Mouse (Mus musculus) embryonic facial prominence, embryonic 10.5 days (tissue): ENCODE results near the gene Shc3. TPM values are rescaled to one million over a fixed set of nuclear protein-coding genes. Genes with fewer than 3 reads are reported as not detected.

Source experiments
- DNase-seq: peaks from one replicate; pipeline ENCODE4 v3.0.0-alpha.2; 2017; ENCODE audit warnings: low spot score
- H3K27ac ChIP-seq: fragments of 300-500 bp; sonication (generic); replicated peaks from 2 replicates; pipeline ENCODE4 v1.5.1; 2016; ENCODE audit warnings: mild to moderate bottlenecking
- H3K27me3 ChIP-seq: fragments of 300-500 bp; sonication (generic); replicated peaks from 2 replicates; pipeline ENCODE4 v1.6.1; 2016; ENCODE audit warnings: low read depth, mild to moderate bottlenecking; ENCODE audit not compliant: poor library complexity, severe bottlenecking
- H3K36me3 ChIP-seq: fragments of 300-500 bp; sonication (generic); replicated peaks from 2 replicates; pipeline ENCODE4 v1.6.1; 2016; ENCODE audit warnings: mild to moderate bottlenecking, moderate library complexity
- H3K4me1 ChIP-seq: fragments of 300-500 bp; sonication (generic); 2 replicates; pipeline ENCODE4 v1.6.1; 2016
- H3K4me3 ChIP-seq: fragments of 300-500 bp; sonication (generic); 2 replicates; pipeline ENCODE4 v1.5.1; 2016; ENCODE audit warnings: mild to moderate bottlenecking, moderate library complexity
- H3K9me3 ChIP-seq: fragments of 300-500 bp; sonication (generic); 2 replicates; pipeline ENCODE4 v1.6.1; 2016; ENCODE audit warnings: mild to moderate bottlenecking
- WGBS: fragments of 180-500 bp; shearing (Covaris S2); methylation state at CpG from one replicate; pipeline ENCODE4 v1.1.7; 2016; 5-methylcytosine and 5-hydroxymethylcytosine counted together
- polyA plus RNA-seq: library from polyadenylated mRNA; unstranded; fragments of >200 nt; fragmentation: Nextera tagmentation; extraction: Ambion mirVana; gene quantifications from 2 replicates; pipeline ENCODE4 v1.2.1, GENCODE M21; 2016

Shc3 gene
- polyA plus RNA-seq, 1 experiment from 2014 or later: 0.92 TPM

- DNase-seq: no peak
- WGBS: 87% methylated on average over 9 of the region's 9 CpGs
- no peaks in the 10 kb centered on the region for H3K27me3 ChIP-seq
- no peak overlapping the region for H3K4me3 ChIP-seq
- no peak overlapping the region for H3K27ac ChIP-seq
- peaks cover 68% of the 10 kb centered on the region for H3K36me3 ChIP-seq
- H3K4me1 ChIP-seq: peaks cover 32% of the 10 kb centered on the region
- H3K9me3 ChIP-seq: no peaks in the 10 kb centered on the region
Observed at GRCm38 (mm10) chr13:51420861-51421260, 148.4 kb downstream of the Shc3 start.

GRCm38 (mm10) chr13:51419501-51419900 is 149.7 kb downstream of the Shc3 start:
- 92% methylated on average over 15 of the region's 15 CpGs for WGBS
- Histone ChIP-seq H3K27ac (no peak overlapping the region), H3K4me1 (peaks cover 30% of the 10 kb centered on the region), H3K27me3 (no peaks in the 10 kb centered on the region), H3K36me3 (peaks cover 82% of the 10 kb centered on the region), H3K4me3 (no peak overlapping the region), H3K9me3 (peaks cover 12% of the 10 kb centered on the region)
- no peak for DNase-seq

DNA sequence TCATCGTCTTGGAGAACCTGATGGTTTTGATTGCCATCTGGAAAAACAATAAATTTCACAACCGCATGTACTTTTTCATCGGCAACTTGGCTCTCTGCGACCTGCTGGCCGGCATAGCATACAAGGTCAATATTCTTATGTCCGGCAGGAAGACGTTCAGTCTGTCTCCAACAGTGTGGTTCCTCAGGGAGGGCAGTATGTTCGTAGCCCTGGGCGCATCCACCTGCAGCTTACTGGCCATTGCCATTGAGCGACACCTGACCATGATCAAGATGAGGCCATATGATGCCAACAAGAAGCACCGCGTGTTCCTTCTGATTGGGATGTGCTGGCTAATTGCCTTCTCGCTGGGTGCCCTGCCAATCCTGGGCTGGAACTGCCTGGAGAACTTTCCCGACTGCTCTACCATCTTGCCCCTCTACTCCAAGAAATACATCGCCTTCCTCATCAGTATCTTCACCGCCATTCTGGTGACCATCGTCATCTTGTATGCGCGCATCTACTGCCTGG is 150.2 kb downstream of the Shc3 start:
- H3K27me3 ChIP-seq: no peaks in the 10 kb centered on the region
- peaks cover 27% of the 10 kb centered on the region for H3K4me1 ChIP-seq
- no peak overlapping the region for H3K27ac ChIP-seq
- H3K9me3 ChIP-seq: peaks cover 14% of the 10 kb centered on the region
- DNase-seq: no peak
- peaks cover 87% of the 10 kb centered on the region for H3K36me3 ChIP-seq
- WGBS: 81% methylated on average over 19 of the region's 19 CpGs
- H3K4me3 ChIP-seq: peak overlapping the region; percentile 37; the same call in 1 of the 2 replicates

DNA sequence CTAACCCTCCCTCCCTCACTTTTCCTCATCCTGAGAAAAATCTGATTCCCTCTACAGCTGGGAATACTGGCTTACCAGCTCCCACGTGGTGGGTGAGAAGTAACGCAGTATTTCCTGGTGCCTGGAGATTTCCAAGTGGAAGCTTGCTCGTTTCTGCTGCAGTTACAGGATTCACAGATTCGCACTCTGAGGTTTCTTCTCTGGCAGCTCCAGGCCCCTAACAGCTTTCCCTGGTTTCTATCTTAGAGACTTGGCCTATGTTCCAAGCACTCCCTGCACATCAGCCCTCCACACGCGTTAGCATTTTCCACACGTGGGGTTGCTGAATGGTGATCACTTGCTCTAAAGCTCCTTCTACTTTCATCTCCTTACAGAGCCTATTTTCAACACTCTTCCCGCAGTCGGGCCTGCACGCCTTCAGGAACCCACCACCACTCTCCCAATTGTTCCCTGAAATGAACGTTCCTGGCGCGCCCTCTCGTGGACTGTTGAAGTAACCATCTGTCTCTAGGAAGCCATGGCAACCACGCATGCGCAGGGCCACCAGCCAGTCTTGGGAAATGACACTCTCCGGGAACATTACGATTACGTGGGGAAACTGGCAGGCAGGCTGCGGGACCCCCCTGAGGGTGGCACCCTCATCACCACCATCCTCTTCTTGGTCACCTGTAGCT is 150.8 kb downstream of the Shc3 start:
- Histone ChIP-seq H3K27ac (peak overlapping the region; percentile 85), H3K36me3 (peaks cover 89% of the 10 kb centered on the region), H3K4me1 (peaks cover 33% of the 10 kb centered on the region), H3K9me3 (peaks cover 14% of the 10 kb centered on the region), H3K27me3 (no peaks in the 10 kb centered on the region), H3K4me3 (peak overlapping the region; percentile 37)
- 5% methylated on average over 20 of the region's 20 CpGs for WGBS
- peak; percentile 94 for DNase-seq

DNA sequence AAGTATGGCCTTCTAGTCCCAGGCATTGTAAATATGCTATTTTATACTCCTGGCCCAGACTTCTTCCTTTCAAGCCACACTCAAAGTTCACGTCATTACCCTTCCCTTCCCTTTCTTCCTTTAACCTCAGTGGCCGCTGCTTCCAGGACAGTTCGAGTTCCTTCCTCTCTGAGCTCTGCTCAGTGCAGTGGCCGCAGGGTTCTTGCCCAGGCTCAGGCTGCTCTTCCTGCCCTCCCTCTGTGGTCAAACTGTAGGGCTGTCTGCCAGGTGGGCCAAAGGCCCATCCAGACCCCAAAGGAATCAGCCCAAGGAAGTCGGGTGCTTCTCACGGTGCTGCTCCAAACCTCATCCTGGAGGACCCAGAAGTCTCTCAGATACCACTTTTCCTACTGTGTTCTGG is 151.4 kb downstream of the Shc3 start:
- DNase-seq: no peak
- no peaks in the 10 kb centered on the region for H3K27me3 ChIP-seq
- H3K4me3 ChIP-seq: peak overlapping the region; percentile 37
- H3K4me1 ChIP-seq: peaks cover 39% of the 10 kb centered on the region
- H3K27ac ChIP-seq: peak overlapping the region; percentile 85
- H3K9me3 ChIP-seq: peaks cover 14% of the 10 kb centered on the region
- H3K36me3 ChIP-seq: peaks cover 89% of the 10 kb centered on the region
- 64% methylated on average over 6 of the region's 6 CpGs for WGBS

DNA sequence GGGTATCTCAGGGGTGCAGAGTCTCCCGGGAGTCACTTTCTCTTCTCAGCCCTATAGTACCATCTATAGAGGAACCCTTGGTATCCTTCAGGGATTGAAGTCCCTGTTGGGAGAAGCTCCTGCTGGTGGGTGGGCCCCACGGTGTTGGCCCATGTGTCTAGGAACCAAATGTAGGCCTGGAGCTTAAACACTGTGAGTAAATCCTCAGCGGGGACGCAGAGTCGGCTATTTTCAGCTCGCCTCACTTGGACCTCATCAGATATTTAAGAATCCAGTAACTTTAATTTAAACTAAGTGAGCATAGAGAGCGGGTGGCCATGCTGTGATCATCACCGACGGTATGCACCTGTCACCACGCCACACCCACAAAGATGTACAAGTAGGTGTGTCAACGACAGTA is 152.5 kb downstream of the Shc3 start:
- 91% methylated on average over 11 of the region's 11 CpGs for WGBS
- Histone ChIP-seq H3K9me3 (peaks cover 14% of the 10 kb centered on the region), H3K27ac (peak overlapping the region; percentile 15; the same call in 1 of the 2 replicates), H3K27me3 (no peaks in the 10 kb centered on the region), H3K4me3 (no peak overlapping the region), H3K4me1 (peaks cover 49% of the 10 kb centered on the region), H3K36me3 (peaks cover 78% of the 10 kb centered on the region)
- no peak for DNase-seq

DNA sequence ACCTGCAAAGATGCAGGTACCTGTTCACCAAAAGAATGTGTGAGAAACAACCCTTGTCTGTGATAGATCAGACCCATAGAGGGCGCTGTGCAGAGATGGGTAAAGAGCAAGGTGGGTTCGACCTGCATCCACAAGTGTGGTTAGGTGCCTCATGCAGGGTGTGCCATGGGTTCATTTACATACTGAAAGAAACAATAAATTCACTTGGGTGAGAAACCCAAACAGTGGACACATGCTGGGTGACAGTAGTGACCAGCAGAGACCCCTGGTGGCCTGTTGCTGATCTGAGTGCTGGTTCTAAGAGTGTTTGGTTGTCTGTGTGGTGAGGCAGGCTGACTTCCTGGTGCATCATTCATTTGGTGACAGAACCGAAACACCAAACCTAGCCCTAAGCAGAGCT is 155.8 kb downstream of the Shc3 start:
- Histone ChIP-seq H3K27ac (peak overlapping the region; percentile 89; the same call in 1 of the 2 replicates), H3K4me1 (peaks cover 74% of the 10 kb centered on the region), H3K9me3 (peaks cover 14% of the 10 kb centered on the region), H3K27me3 (peaks cover 19% of the 10 kb centered on the region), H3K4me3 (no peak overlapping the region), H3K36me3 (peaks cover 47% of the 10 kb centered on the region)
- DNase-seq: no peak
- 65% methylated on average over 3 of the region's 3 CpGs for WGBS

- 26% methylated on average over 12 of the region's 12 CpGs for WGBS
- peaks cover 74% of the 10 kb centered on the region for H3K4me1 ChIP-seq
- H3K9me3 ChIP-seq: peaks cover 14% of the 10 kb centered on the region
- H3K4me3 ChIP-seq: peak overlapping the region; percentile 70
- H3K36me3 ChIP-seq: peaks cover 40% of the 10 kb centered on the region
- peaks cover 35% of the 10 kb centered on the region for H3K27me3 ChIP-seq
- peak; percentile 66 for DNase-seq
- H3K27ac ChIP-seq: peak overlapping the region; percentile 89
Observed at GRCm38 (mm10) chr13:51411696-51412430, 157.4 kb downstream of the Shc3 start.

- Histone ChIP-seq H3K4me1 (peaks cover 76% of the 10 kb centered on the region), H3K9me3 (peaks cover 14% of the 10 kb centered on the region), H3K27me3 (peaks cover 41% of the 10 kb centered on the region), H3K4me3 (peak overlapping the region; percentile 70), H3K36me3 (peaks cover 34% of the 10 kb centered on the region), H3K27ac (peak overlapping the region; percentile 89)
- WGBS: 45% methylated on average over 9 of the region's 9 CpGs
- DNase-seq: no peak
Observed at GRCm38 (mm10) chr13:51411243-51411642, 158.0 kb downstream of the Shc3 start.

- Histone ChIP-seq H3K36me3 (peaks cover 22% of the 10 kb centered on the region), H3K9me3 (peaks cover 7% of the 10 kb centered on the region), H3K4me1 (peaks cover 77% of the 10 kb centered on the region), H3K27ac (peak overlapping the region; percentile 89), H3K27me3 (peaks cover 46% of the 10 kb centered on the region), H3K4me3 (peak overlapping the region; percentile 70)
- no peak for DNase-seq
- WGBS: 63% methylated on average over 6 of the region's 6 CpGs
Observed at GRCm38 (mm10) chr13:51409936-51410481, 159.2 kb downstream of the Shc3 start.

DNA sequence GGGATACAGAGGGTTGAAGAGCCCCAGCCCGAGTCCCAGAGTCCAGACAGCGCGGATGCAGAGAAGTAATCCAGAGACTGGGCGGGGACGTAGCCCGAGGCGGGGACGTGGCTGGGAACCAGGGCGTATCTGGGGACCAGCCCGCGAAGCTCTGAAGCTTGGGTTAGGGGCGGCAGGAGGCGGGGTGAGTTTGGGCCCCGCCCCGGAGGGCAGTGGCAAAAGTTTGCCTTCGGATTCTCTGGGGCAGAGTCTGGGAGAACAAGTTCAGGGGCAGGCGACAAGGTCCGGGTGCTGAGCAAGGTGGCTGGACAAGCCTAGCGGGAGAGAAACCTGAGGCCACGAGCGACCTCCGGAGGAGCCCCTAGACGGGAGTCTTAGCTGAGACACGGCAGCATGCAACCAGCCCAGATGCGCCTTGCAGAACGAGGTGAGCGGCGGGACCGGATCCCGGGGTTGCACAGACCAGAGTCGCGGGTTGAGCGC is 160.7 kb downstream of the Shc3 start, which contains the start of gene S1pr3:
S1pr3 (plus strand) TSS at position 121 of the 483 bp plus-strand sequence.
- under 1% methylated on average over 33 of the region's 33 CpGs for WGBS
- peak within 1 kb of the TSS; percentile 70 for H3K4me3 ChIP-seq
- peaks cover 8% of the 10 kb centered on the region for H3K36me3 ChIP-seq
- DNase-seq: peak; percentile 91
- no peaks in the 10 kb centered on the region for H3K9me3 ChIP-seq
- H3K4me1 ChIP-seq: peaks cover 72% of the 10 kb centered on the region
- peaks cover 46% of the 10 kb centered on the region for H3K27me3 ChIP-seq
- peak within 1 kb of the TSS; percentile 89 for H3K27ac ChIP-seq

DNA sequence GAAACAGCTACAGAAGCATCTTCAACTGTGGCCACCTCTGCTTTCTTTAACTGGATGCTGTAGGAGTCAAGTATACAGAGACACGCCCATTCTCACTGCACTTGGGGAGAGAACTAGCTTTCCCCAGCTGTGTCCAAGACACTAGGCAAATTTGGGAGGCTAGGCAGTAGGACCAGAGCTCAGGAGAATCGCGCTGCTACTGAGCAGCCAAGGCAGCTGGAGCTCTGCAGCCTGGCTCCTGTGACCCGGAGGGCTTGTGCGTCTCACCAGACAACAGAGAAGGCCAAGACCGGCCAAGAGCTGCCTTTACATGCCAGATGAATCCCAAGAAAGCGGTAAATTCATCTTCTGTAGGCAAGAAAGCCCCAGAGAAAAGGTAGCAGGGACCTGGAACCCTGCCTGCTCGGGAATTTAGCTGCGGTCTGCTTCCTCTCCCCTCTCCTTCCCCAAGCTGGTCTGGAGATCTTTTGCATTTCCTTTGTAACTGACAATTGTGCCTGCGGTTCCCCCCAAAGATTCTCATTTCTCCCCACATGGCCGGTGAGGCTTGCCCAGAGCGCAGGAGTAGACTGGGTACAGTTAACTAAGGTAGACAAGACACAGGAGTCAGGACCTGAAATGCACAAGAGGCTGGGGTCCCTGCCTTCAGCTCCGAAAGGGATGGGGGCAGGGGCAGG is 161.5 kb downstream of the Shc3 start:
- DNase-seq: peak; percentile 31
- Histone ChIP-seq H3K36me3 (no peaks in the 10 kb centered on the region), H3K27me3 (peaks cover 46% of the 10 kb centered on the region), H3K9me3 (no peaks in the 10 kb centered on the region), H3K27ac (peak overlapping the region; percentile 89), H3K4me3 (peak overlapping the region; percentile 70), H3K4me1 (peaks cover 64% of the 10 kb centered on the region)
- WGBS: 19% methylated on average over 13 of the region's 13 CpGs
